Mouse (Mus musculus) adrenal gland, adult 2 months (tissue): ENCODE measurements around the gene Calcrl. TPM values are rescaled to one million over a fixed set of nuclear protein-coding genes. Genes with fewer than 3 reads are reported as not detected.
A peak's percentile ranks its signal among the peaks of the same experiment; 100 is the strongest.
"Not testable (repeated sequence)": the region's sequence is repeated elsewhere in the genome, so short reads cannot be mapped to it uniquely, and the experiment has no call there.

Source experiments
- DNase-seq: peaks from one replicate; pipeline ENCODE4 v3.0.0; 2021
- polyA plus RNA-seq: library from polyadenylated mRNA; depleted of rRNA; stranded (reverse); fragments of >200 nt; gene quantifications from 2 replicates; pipeline ENCODE4 v1.2.3, GENCODE M21; 2012
- total RNA-seq, 2 experiments: library from RNA; stranded (reverse); gene quantifications; 2 replicates each; pipeline ENCODE4 v1.2.3; 2021

Gene Calcrl
- total and polyA plus RNA-seq, 3 experiments: 6.7 to 23.8 (median 15.2) TPM

DNA sequence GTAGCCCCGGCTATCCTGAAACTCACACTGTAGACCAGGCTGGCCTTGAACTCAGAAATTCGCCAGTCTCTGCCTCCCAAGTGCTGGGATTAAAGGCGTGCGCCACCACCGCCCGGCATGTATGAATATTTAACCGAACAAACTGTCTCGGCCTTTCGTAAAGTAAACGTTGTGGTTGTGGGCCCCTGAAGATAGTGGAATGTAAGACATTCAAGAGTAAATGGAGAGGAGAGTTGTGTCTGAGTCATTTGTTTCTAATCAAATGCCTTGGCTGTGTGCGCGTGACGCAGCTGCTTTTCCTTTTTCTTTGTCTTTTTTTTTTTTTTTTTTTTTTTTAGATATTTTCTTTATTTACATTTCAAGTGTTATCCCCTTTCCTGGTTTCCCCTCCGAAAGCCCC, 36.7 kb downstream of the Calcrl start:
- DNase-seq: not testable (repeated sequence)

DNA sequence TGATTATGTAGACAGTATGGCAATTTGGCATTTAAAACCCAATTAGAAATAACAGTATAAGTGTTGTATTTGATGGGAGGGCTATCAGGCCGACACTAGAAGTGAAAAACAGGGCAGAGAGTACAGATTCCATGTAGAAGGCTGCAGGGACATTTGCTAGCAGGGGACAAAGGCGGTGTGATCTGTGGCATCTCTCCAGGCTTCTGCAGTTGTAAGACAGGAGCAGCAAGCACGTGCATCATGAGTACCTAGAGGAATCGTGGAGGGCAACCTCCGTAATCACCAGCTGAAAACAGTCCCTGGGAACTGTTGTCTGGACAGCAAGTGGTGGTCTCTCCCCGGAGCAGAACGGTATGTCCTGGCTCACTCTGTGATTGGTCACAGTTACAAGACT, 37.2 kb downstream of the Calcrl start:
- no peak for DNase-seq

DNA sequence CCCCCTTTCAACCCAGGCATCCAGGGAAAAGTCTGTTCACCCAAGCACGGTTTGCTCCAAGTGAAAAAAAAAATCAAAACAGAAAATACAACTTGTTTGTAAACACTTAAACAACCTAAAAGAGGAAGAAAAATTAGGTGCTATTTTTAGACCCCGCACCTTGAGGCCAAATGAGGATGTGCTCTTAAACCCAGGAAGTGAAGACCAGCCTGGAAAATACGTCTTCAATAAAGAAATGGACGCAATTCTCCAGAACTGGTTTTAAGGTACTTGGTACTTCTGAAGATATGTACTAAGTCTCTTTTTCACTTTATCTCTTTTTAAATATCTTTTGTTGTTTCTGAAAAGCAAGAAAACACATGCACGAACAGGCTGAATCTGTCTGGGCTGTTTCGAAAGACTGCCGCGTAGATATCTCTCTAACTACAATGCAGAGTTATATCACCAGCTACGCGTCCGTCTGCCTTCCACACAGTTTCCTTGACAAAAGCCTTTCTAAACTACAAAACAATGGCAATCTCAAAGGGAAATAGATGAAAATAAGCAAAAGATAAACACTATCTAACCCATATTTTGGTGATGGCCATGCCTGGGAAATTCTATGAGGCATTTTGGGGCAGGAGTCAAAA, 37.7 kb downstream of the Calcrl start:
- no peak for DNase-seq

GRCm38 (mm10) chr2:84386563-84387393, 38.4 kb downstream of the Calcrl start:
- peak; percentile 17 for DNase-seq

DNA sequence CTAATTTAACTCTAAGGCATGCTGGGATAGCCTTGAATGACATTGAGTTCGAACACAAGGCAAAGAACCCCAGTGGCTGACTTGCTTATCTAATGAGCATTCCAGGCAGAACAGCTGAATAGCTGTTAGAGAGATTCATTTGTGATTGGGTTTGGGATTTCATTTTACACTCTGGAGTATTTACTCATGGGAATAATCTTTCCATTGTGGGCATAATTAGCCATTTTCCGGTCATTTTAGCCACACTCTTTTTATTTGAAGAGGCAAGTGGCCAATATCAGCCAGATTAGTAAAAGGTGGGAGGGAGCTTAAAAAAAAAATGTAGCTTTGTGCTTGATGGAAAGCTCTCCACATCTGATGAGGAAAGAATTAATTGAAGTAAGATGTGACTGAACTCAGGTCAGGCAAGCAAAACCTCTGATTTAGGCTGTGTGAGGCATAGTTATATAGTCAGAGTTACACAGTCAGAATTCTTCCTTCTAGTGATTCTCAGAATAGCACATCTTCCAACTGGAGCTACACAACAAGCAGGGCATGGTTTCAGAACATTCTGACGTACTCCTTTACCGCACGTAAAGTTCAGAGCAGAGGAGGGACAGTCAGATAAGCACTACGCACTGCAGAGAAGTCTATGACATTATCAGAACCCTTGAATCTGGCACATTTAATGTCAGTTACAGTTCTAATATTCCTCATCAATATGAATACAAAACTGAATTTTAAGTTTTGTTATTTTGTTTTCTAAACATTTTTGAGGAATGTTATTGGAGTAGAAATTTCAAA, 40.1 kb downstream of the Calcrl start:
- DNase-seq: no peak

DNA sequence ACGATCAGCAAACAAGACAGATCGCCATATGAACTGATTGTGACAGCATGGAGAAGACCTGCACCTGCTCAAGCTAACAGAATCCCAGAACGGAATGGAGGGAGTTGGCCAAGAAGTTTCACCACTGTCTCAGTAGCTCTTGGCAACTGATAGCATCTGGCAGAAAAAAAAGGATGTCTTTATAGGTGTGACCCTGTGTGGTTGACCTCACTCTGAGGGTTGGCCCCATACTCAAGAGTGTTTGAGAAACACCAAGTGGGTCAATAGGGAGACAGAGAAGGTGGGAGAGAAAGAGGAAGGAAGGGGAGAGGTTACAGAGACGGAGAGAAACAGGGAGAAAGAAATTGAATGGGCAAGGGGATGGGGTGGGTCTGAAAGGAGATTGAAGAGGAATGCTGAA, 41.4 kb downstream of the Calcrl start:
- no peak for DNase-seq

GRCm38 (mm10) chr2:84382556-84382955, 42.7 kb downstream of the Calcrl start:
- no peak for DNase-seq

GRCm38 (mm10) chr2:84381997-84382396, 43.2 kb downstream of the Calcrl start:
- DNase-seq: no peak

DNA sequence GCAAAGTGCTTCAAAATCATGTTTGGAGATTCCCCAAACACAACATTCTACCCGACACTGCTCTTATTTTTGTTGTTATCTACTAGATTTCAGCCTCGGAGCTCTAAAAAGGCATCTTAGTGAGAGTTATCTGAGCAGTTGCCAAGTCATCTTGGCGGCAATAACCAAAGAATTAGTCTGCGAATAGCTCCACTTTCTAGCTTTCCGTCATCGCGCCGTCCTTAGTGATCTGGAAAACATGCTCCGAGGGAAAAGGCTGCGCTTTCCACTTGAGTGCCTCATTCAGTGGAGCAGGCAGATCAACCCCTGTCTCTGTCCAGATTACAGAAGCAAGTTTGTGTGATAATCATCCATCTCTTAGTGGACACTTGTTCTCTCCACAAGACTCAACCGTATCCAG, 44.4 kb downstream of the Calcrl start:
- DNase-seq: no peak

DNA sequence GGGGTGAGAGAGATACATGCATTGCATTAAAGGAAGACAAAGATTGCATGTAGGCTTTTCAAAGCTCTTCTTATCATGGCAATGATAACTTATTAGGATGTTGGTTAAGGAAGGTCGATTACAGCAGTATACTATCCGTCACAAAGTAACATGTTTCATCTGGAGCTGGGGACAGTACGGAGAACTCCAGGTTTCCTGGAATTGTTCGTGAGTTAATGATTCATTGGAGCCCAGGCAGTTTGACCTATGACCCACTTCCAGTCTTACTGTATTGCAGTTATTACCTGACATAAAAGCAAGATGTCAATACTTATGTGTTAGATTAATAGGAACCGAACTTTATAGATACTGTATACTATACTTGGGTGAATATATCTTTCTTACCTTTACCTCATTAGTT, 46.5 kb downstream of the Calcrl start:
- DNase-seq: peak; percentile 16

DNA sequence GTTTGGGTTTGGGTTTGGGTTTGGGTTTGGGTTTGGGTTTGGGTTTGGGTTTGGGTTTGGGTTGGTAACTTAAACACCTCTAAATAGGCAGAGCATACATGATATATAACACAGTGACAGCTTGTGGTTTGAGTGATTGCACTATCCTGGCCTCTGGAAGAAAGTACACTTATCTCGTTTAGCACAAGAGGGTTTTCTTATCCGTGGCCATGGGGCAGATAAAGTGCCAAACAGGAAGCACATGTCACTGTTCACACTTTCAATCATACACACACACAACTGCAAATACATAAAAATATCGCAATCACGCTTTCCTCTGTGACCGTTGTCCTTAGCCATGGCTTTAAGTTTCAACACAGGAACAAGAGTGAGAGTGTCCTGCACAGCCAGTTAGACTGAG, 56.0 kb downstream of the Calcrl start:
- no peak for DNase-seq

GRCm38 (mm10) chr2:84366742-84367141, 58.5 kb downstream of the Calcrl start:
- DNase-seq: no peak

- DNase-seq: no peak
Measured at GRCm38 (mm10) chr2:84365266-84365665, 59.9 kb downstream of the Calcrl start.

GRCm38 (mm10) chr2:84362779-84363719, 62.2 kb downstream of the Calcrl start:
- no peak for DNase-seq

DNA sequence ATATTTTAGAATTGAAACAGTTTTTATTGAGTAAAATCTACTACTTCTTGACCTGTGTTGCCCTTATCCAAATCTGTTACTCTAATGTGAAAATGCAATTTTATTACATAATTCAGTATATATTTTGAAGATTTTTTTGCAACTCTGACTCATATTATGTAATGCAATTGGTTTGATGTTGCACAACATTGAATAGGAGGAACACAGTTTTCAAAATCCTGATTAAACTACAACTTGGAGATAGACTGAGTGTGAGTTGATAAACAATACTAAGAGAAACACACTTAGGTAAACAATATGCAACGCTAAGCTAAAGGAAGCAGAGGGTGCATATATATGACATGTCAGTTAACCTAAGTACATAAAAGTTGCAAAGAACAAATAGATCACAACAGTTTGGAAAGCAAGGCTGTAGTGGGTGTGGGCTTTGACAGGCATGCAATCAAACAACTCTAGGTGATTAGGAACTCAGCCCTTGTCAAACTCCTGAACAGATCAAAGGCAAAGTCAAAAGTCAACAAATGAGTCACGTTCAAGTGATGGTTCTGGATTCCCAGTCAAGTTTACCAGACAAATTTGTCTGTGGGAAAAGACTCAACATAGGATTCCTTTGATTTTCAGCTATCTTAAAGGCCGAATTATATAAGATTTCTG, 66.4 kb downstream of the Calcrl start:
- DNase-seq: no peak

DNA sequence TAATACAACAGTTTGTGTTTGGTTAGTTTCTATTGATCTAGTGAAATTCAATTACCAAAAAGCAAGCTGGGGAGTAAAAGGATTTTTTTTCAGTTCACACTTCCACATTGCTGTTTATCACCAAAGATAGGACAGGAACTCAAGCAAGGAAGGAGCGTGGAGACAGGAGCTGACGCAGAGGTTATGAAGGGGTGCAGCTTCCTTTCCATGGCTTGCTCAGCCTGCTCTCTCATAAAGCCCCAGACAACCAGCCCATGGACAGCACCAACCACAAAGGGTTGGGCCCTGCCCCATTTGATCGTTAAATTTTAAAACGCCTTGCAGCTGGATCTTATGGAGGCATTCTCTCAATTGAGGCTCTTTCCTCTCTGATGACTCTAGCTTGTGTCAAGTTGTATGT, 69.9 kb downstream of the Calcrl start:
- DNase-seq: no peak

DNA sequence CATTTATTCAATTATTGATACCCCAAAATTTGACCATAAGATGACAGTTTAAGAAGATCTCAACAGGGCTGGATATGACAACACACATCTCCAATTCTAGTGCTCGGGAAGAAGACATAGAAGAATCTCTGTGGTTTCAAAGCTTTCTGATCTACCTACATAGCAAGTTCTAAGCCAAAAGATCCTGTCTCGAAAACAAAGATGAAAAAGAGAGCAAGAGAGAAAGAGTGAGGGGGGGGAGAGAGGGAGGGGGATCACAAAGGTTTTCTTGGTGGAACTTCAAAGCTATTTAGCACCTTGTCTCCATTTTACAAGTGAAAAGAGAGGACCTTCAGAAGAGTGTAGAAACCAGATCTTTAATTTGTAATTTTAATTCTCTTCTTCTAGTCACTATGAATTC, 77.8 kb downstream of the Calcrl start:
- DNase-seq: no peak

DNA sequence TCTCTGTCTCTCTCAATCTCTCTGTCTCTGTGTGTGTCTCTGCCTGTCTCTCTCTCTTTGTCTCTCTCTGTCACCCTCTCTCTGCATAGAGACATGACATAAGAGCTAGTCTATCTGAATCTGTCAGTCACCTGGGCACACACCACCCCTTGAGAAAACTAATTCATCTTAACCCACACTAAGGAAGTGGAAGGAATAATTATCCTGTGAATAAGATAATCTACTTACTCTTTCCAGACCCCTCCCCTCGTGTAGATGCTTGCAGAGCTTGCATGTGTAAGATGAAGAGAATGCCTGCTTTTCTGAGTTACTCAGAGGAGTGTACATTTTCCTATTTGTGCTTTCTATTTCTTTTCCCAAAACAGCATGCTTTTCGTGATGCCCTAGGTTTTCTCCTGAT, 81.5 kb downstream of the Calcrl start:
- no peak for DNase-seq

- no peak for DNase-seq
Measured at GRCm38 (mm10) chr2:84337774-84338450, 87.3 kb downstream of the Calcrl start.

- no peak for DNase-seq
Measured at GRCm38 (mm10) chr2:84336331-84336730, 88.9 kb downstream of the Calcrl start.
